Mouse (Mus musculus) mouse trophoblast stem cell (cell line): ENCODE data around the gene Erfe.

Experiments used
- in situ Hi-C, 2 experiments: fragments of 300-500 bp; cut with MseI, MboI; formaldehyde crosslinking; loops; 2 replicates in 1 of 2; 3 replicates in 1 of 2; pipeline ENCODE4 v1.15.1; 2025

Erfe gene

DNA sequence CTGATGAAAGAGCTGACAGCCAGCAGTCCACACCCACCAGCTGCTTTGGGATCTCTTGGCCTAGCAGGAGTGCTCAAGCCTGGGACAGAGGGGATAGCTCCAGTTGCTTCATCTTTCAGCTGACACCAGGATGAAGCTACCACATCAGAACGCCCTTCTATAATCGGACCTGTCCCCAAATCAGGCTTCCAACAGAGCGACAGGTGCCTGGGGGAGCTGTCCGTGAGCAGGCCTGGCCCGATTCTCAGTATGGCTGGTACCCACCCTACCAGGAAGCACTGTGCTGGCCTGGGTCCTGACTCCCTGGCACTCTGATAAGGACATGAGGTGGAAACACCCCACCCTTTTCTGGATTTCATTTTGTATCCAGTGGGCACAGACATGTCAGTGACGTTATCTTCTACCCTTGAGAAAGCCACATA, 7.2 kb downstream of the Erfe start:
- in situ Hi-C loops, result no loop called here

DNA sequence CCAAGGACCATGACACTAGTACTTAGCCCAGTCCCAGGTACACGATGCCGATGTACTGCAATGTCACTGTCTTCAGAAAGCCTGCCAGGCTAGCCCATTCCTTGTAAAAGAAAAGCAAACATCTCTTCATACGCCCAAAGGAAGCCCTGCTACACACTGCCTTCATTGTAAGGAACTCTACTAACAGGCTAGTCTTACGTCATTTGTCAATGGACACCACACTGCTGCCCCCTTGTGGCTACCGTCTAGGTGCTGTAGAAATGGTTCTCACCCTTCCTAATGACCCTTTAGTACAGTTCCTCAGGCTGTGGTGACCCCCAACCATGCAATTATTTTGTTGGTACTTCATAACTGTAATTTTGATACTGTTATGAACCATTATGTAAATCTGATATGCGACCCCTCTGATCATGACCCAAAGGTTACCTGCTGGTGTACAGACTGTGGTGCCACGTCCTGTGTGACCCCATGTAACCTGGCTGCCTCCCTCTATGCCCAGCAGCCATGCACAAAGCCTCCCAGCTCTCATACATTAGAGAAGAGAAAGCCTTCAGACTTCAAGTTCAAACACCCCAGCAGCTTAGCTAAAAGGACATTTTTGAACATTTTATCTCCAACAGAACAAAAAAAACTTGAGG, 14.3 kb downstream of the Erfe start:
- in situ Hi-C loops, result no loop called here

DNA sequence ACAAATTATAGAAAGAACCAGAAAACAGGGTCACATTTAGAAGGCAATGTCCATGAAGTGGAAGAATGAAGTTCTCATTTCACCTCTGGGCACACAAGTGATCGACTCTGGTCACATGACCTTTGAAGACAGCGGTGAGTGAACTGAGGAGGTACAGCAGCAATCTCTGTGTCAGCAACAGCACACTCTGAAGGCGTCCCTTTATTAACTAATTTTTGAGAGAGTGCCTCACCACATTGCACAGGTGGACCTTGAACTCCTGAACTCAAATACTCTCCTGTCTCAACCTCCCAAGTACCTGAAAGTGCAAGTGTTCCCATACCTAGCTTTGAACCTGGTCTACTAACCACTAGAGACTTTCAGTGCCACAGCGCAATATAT, 14.9 kb downstream of the Erfe start:
- in situ Hi-C loops, result no loop called here

DNA sequence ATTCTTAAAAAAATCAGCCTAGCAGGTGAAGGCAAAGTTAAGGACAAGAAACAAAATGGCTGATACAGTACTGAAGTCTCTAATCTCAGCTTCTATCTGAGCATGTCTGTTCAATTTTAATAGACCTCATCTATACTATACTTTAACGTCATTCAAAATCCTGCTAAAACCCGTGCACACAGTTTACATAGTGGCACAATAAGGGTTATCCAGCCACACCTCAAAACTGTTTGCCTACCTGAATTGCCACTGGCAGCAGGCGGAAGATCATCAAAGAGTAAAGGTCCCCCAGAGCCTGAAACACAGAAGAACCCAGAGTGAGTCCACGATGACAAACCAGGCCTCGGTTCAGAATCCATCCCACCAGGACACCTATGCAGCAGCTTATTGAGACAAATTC, 24.1 kb downstream of the Erfe start:
- in situ Hi-C loops, result no loop called here

DNA sequence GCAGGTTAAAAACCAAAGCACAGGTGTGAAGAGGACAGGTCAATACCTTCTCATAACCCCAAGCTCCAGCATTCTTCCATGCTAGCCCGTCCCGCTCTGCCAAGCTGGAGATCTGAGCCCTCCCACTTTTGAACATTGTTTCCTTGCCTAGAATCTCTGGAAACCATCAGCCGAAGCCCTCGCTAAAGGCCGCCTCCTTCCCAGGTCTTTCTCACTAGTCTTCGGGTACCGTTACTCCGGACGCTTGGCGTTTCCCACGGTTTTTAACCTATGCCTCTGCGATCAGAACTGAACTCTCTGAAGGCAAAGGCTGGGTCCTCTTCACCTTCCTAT, 31.7 kb downstream of the Erfe start:
- in situ Hi-C loops, result no loop called here

GRCm38 (mm10) chr1:91398260-91399062, 32.2 kb downstream of the Erfe start, which contains the start of gene Ilkap:
Gene Ilkap, minus strand, starts transcription at chr1:91398815.
- in situ Hi-C loops, result no loop called here

DNA sequence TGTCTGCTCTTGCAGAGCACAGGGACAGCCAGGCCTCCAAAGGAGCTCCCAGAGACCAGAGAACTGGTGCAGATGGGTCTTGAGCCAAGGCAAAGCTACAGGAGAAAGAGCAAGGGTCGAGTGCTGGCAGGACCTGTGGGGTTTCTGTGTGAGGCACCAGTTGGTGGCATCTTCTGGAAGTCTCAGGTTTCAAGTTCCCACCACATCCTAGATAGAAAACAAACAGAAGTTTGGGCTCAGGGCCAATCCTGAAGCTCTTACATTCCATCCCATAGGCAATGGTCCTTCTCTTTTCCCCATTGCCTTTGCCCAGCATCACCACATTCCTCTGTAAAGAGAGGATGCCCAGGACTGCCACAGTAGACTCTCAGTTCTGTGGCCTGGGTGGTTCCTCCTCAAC, 38.7 kb downstream of the Erfe start:
- in situ Hi-C loops, result no loop called here

- in situ Hi-C loops, result no loop called here
Observed at GRCm38 (mm10) chr1:91405406-91406169, 39.4 kb downstream of the Erfe start.

- in situ Hi-C loops, result no loop called here
Observed at GRCm38 (mm10) chr1:91407819-91408218, 41.6 kb downstream of the Erfe start.

DNA sequence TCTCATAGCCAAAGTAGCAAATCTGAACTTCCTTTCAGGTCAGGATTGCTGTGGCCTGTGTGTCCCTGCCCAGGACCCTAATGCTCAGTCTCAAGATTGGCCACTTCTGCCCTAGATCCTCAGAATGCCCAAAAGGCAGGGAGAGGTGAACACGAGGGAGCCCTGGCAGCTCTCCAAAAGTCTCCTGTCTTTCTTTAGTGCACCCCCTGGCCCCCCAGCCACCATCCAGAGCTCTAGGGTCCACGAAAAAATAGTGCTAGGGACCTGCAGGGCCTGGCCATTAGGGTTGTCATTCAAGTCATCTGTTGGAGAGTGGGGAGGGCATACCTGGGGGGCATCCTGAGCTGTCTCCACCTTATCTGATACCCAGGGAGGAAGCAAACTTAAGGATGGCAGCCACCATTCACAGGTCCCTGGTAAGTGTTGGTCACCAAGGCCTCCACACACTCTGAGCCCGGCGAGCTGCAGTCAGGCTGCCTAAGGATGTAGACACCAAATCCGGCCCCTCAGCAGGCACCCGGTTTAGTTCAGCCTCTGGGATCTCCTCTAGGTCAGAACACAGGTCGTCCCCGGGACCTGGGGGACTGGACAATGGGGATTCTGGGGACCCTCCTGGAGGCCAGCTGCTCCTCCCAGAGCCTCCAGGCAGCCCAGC, 45.5 kb downstream of the Erfe start:
- in situ Hi-C loops, result no loop called here

- in situ Hi-C loops, result no loop called here
Observed at GRCm38 (mm10) chr1:91412286-91413029, 46.2 kb downstream of the Erfe start.

- in situ Hi-C loops, result no loop called here
Observed at GRCm38 (mm10) chr1:91413030-91413506, 46.8 kb downstream of the Erfe start.

- in situ Hi-C loops, result no loop called here
Observed at GRCm38 (mm10) chr1:91413536-91413897, 47.3 kb downstream of the Erfe start.

- in situ Hi-C loops, result no loop called here
Observed at GRCm38 (mm10) chr1:91413898-91414594, 47.8 kb downstream of the Erfe start, which contains the start of gene Hes6. Gene Hes6, minus strand, starts transcription at chr1:91414038.

DNA sequence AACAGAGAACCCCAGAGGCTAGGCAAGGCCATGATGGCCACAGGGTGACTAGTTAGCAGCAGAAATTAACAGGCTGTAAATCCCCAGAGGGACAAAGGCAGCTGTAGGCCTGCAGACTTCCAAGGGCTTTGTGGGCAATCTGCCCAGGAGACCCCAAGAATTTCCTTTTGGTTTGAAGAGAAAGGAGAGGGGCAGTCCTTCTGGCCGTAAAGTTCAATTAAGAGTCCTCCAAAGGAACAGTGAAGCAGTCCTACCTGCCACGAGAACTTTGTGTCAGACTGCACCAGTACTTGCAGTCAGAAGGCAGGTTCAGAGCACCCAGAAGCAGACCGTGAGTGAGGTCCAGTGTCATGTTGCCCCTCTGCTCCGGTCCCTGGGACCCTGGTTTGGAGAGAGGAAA, 48.7 kb downstream of the Erfe start:
- in situ Hi-C loops, result no loop called here

DNA sequence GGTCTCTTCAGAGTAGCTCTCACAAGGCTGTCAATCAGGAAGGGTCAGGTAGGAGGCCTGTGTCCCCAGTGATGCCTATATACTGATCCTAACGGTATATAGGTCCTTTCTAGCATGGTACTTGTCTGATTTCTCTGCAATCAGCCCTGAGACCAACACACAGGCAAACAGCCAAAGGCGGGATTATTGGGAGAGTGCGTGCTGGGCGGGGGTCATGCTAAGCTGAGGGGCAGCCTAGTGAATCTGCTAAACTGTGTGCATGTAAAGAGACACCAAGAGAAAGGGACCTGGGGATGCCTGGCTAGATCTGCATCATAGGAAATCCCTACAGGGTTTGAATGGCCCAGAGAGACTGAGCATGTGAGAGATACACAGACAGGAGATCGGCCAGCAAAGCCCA, 49.1 kb downstream of the Erfe start:
- in situ Hi-C loops, result no loop called here

DNA sequence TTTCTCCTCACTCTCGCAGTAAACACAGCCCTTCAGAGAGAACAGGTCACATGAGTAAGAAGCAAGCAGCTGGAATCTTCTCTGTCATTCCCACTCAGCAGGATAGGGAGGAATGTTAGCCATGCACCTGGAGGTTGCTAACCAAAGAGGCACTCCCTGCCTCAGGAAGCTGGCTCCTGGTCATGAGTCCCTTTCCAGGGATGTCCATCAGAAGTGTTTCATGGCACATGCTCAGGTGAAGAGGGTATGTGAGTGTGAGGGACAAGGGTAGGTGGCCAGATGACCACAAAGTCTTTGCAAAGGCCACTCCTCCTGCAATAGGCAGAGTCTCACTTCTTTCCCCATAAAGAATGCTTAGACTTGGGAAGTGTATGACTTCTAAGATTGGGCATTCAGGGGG, 51.8 kb downstream of the Erfe start:
- in situ Hi-C loops, result no loop called here

- in situ Hi-C loops, result no loop called here
Observed at GRCm38 (mm10) chr1:91419862-91420600, 53.8 kb downstream of the Erfe start.

DNA sequence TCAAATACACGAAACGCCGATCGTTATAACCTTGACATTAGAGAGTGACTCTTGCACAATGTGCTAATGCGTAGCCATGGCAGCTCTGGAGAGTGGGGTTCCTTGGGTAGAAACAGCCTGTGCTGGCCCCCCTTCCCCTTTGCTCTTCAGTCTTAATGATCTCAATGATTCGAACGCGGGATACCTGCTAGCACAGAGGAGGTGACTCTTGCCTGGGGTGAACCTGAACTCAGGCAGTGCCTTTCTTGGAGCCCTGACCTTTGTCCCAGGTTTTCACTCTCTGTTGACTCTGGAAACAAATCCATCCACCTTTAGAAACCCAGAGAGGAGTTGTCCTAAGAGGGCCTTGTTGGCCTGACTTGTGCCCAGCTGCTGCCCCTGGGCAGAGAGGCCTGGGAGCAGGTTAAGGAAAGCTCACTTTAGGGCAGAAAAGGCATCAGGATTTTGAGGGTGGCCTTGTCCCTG, 54.4 kb downstream of the Erfe start:
- in situ Hi-C loops, result no loop called here
